Mouse (Mus musculus) testis, adult 2 months (tissue): ENCODE data around the gene Gm17651. TPM values are rescaled to one million over a fixed set of nuclear protein-coding genes. Genes with fewer than 3 reads are reported as not detected.

Experiments
- H3K27ac ChIP-seq: fragments of 200-500 bp; 2 replicates; pipeline ENCODE4 v1.5.1; 2012; ENCODE audit warnings: low read depth, low read length; ENCODE audit not compliant: control insufficient read depth, insufficient read depth
- H3K27me3 ChIP-seq: fragments of 200-500 bp; 2 replicates; pipeline ENCODE4 v1.6.1; 2012; ENCODE audit warnings: mild to moderate bottlenecking, low read length, moderate library complexity; ENCODE audit not compliant: control insufficient read depth, insufficient read depth
- H3K36me3 ChIP-seq: fragments of 200-500 bp; 2 replicates; pipeline ENCODE4 v1.6.1; 2012; ENCODE audit warnings: mild to moderate bottlenecking, low read length; ENCODE audit not compliant: control insufficient read depth, insufficient read depth
- H3K4me1 ChIP-seq: fragments of 200-500 bp; 2 replicates; pipeline ENCODE4 v1.6.1; 2012; ENCODE audit warnings: low read length; ENCODE audit not compliant: control insufficient read depth, insufficient read depth
- H3K4me3 ChIP-seq: fragments of 200-500 bp; 2 replicates; pipeline ENCODE4 v1.5.1; 2012; ENCODE audit warnings: low read depth, mild to moderate bottlenecking, low read length, moderate library complexity, mixed read lengths; ENCODE audit not compliant: control insufficient read depth
- CTCF ChIP-seq: fragments of 200-500 bp; IDR thresholded peaks from 2 replicates; pipeline ENCODE4 v1.5.1; 2012; ENCODE audit warnings: low read depth, mild to moderate bottlenecking, inconsistent platforms, low read length, moderate library complexity; ENCODE audit not compliant: control insufficient read depth, insufficient read depth, insufficient replicate concordance
- POLR2A ChIP-seq: fragments of 200-500 bp; IDR thresholded peaks from 2 replicates; pipeline ENCODE4 v1.6.1; 2012; ENCODE audit warnings: low read depth, mild to moderate bottlenecking, inconsistent platforms, low read length, moderate library complexity; ENCODE audit not compliant: control insufficient read depth
- polyA plus RNA-seq: library from polyadenylated mRNA; depleted of rRNA; stranded (reverse); fragments of >200 nt; gene quantifications from 2 replicates; pipeline ENCODE4 v1.2.3, GENCODE M21; 2012

Gm17651 gene
- polyA plus RNA-seq, 1 experiment, result not detected

- H3K4me3 ChIP-seq, result peak overlapping the region; percentile 78
- H3K36me3 ChIP-seq, result peaks cover 3% of the 10 kb centered on the region; the same call in 1 of the 2 replicates
- peaks cover 5% of the 10 kb centered on the region for H3K4me1 ChIP-seq
- TF ChIP-seq POLR2A (no peak), CTCF (no peak)
- no peak overlapping the region for H3K27ac ChIP-seq
- H3K27me3 ChIP-seq, result no peaks in the 10 kb centered on the region
These were observed 26.7 kb upstream of the Gm17651 start for GRCm38 (mm10) chr3:97701198-97701597.

GRCm38 (mm10) chr3:97699061-97699460 is 24.6 kb upstream of the Gm17651 start:
- no peaks in the 10 kb centered on the region for H3K27me3 ChIP-seq
- H3K36me3 ChIP-seq, result peaks cover 3% of the 10 kb centered on the region; the same call in 1 of the 2 replicates
- H3K4me1 ChIP-seq, result peaks cover 5% of the 10 kb centered on the region
- no peak overlapping the region for H3K27ac ChIP-seq
- no peak overlapping the region for H3K4me3 ChIP-seq
- TF ChIP-seq CTCF, result no peak
- no peak for TF ChIP-seq POLR2A

DNA sequence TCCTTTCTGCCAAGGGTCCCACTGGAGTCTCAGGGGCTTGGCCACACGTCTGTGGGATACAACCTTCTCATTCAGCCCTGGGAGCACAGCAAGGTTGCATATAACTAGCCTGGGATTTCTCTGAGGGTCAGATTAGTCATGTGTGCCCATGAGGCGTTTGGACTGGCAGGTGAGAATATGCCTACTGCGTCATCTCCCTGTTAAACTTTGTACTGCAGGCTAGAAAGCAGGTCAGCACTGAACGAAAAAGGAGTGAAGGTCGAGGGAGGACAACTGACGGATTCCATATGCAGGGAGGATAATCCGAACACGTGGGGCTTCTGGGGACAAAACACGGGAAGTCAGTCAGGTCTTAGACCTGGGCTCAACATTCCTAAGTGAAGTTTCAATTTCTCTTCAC is 22.8 kb upstream of the Gm17651 start:
- TF ChIP-seq CTCF, result no peak
- no peak for TF ChIP-seq POLR2A

DNA sequence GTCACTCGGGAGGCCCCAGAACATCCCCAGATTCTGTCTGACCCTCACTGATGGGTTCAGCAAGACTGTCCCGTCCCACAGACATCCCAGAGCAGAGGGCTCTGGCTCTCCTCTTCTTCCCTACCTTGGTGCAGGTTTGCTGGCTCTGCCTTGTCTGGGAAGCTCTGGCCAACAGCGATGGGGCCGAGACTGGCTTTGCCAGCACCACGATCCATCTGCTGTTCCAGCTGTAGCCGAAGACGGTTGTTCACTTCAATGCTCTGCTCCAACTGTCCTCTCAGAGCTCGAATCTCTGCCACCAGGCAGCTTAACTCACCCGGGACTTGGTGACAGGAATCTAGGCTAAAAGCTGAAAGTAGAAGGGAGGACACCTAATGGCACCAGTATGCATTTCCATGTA is 22.4 kb upstream of the Gm17651 start:
- no peaks in the 10 kb centered on the region for H3K27me3 ChIP-seq
- no peak overlapping the region for H3K27ac ChIP-seq
- H3K4me3 ChIP-seq, result no peak overlapping the region
- peaks cover 3% of the 10 kb centered on the region; the same call in 1 of the 2 replicates for H3K36me3 ChIP-seq
- H3K4me1 ChIP-seq, result peaks cover 4% of the 10 kb centered on the region
- TF ChIP-seq CTCF (no peak), POLR2A (no peak)

More for the DNA sequence above, 22.8 kb upstream of the Gm17651 start:
- no peak overlapping the region for H3K27ac ChIP-seq
- no peaks in the 10 kb centered on the region for H3K27me3 ChIP-seq
- H3K4me3 ChIP-seq, result no peak overlapping the region
- H3K36me3 ChIP-seq, result peaks cover 3% of the 10 kb centered on the region; the same call in 1 of the 2 replicates
- peaks cover 5% of the 10 kb centered on the region for H3K4me1 ChIP-seq

DNA sequence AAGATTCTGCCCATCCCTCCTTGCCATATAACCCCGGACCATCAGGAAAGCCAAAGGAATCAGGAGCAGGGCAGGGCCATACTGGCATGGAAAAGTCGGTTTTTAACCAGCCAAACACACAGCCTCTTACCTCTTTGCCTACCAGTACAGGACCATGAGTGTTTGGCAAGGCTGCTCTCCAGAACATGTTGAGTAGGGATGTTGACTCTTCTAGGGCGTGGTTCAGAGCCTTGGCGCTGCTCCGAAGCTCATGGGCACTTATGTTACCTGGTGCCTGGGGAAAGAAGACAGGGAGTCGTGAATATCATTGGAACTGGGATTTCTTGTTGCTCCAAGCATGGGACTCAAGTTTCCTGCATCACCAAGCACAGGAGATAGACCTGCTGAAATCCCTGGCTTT is 19.3 kb upstream of the Gm17651 start:
- Histone ChIP-seq H3K4me1 (no peaks in the 10 kb centered on the region), H3K27me3 (no peaks in the 10 kb centered on the region)
- TF ChIP-seq CTCF, result no peak

GRCm38 (mm10) chr3:97691443-97692017 is 17.0 kb upstream of the Gm17651 start:
- H3K36me3 ChIP-seq, result no peaks in the 10 kb centered on the region; the same call in 1 of the 2 replicates
- TF ChIP-seq CTCF (no peak), POLR2A (no peak)
- no peaks in the 10 kb centered on the region for H3K4me1 ChIP-seq
- H3K27me3 ChIP-seq, result no peaks in the 10 kb centered on the region
- H3K27ac ChIP-seq, result no peak overlapping the region
- H3K4me3 ChIP-seq, result no peak overlapping the region

More for the DNA sequence above, 19.3 kb upstream of the Gm17651 start:
- Histone ChIP-seq H3K27ac (no peak overlapping the region), H3K4me3 (no peak overlapping the region), H3K36me3 (peaks cover 2% of the 10 kb centered on the region)

DNA sequence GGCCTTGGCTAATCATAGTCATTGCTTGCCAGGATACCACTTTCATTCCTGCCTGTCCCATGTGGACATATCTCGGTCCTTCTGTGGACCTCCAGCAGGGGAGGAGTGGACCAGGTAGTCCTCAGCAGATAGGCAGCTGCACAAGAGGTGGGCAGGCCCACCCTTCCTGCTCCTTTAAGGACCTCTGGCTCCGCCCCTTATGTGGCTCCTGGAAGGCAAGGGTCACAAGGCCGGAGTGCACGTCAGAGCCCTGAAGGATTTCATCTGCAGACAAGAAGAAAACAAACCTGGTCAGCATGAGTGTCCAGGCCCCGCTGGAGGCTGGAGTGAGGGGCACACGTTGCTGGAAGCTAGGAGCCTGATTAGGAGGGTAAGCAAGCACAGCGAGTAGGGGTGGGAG is 16.1 kb upstream of the Gm17651 start:
- TF ChIP-seq POLR2A (no peak), CTCF (no peak)
- no peak overlapping the region for H3K4me3 ChIP-seq
- H3K36me3 ChIP-seq, result no peaks in the 10 kb centered on the region; the same call in 1 of the 2 replicates
- no peaks in the 10 kb centered on the region for H3K27me3 ChIP-seq
- H3K4me1 ChIP-seq, result no peaks in the 10 kb centered on the region
- no peak overlapping the region for H3K27ac ChIP-seq

DNA sequence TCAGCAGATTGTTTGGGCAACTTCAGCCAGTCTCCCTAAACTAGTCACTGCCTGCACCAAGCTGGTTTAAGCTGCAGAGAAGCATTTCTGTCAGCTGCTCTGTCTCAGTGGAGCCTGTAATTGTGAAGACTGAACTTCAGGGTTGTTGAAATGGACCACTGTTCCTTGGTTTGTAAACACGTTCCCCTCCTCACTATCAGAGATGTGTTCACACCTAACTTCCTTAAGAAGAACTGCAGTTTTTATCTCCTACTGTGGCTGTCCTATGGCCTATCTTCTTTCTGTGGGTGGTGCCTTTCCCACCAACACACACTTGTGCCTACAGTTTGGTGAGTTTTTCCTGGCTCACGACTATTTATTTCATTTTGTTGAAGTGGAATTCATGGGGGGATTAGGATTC is 14.8 kb upstream of the Gm17651 start:
- Histone ChIP-seq H3K36me3 (no peaks in the 10 kb centered on the region; the same call in 1 of the 2 replicates), H3K4me1 (peaks cover 1% of the 10 kb centered on the region), H3K4me3 (no peak overlapping the region), H3K27me3 (no peaks in the 10 kb centered on the region), H3K27ac (no peak overlapping the region)
- TF ChIP-seq CTCF (no peak), POLR2A (no peak)
